Mouse (Mus musculus): ENCODE measurements around the gene Snph.

DNA sequence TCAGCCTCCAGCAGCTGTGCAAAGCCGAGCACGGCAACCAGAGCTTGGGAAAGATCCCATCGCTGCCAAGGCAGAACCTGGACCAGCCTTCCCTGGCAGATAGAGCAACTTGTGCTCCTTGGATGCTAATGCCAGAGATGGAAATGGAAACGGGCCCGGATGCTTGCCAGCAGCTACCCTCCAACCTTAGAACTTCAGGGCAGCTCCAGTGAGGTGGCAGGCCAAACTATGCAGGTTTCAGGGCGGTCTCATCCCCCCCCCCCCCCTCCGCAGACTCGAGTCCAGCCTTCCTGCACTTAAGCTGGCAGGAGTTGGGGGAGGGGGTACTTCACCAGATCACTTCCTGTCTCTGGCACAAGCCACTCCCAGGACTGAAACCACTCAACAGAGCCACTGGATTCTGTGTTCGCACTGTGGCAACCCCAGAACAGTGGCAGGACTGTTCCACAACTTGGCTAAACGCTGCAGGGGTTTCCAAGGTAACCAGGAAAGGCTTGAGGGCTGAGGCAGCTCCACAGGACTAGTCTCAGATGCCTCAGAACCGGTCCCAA, 26.9 kb downstream of the Snph start:
- TF ChIP-seq CTCF (IDR thresholded peaks at IDR 0.05; ENCODE audit: low read depth) (no peak), EP300 (IDR thresholded peaks at IDR 0.05; ENCODE audit: low read depth) (no peak)
